Mouse (Mus musculus) brown adipose tissue, adult 24 weeks (tissue): Measurements from ENCODE around the gene Gvin1. TPM values are rescaled to one million over a fixed set of nuclear protein-coding genes. Genes with fewer than 3 reads are reported as not detected.
"Not testable (repeated sequence)": the region's sequence is repeated elsewhere in the genome, so short reads cannot be mapped to it uniquely, and the experiment has no call there.

Experiments
- H3K27ac ChIP-seq: fragments of 200-500 bp; replicated peaks from 2 replicates; pipeline ENCODE4 v1.5.1; 2012; ENCODE audit warnings: low read depth, mild to moderate bottlenecking, low read length
- H3K4me1 ChIP-seq: fragments of 200-500 bp; 2 replicates; pipeline ENCODE4 v1.6.1; 2012; ENCODE audit warnings: low read length, mixed read lengths; ENCODE audit not compliant: control insufficient read depth, insufficient read depth, insufficient read length
- H3K4me3 ChIP-seq: fragments of 200-500 bp; 2 replicates; pipeline ENCODE4 v1.5.1; 2012; ENCODE audit warnings: low read depth, mild to moderate bottlenecking, low read length, moderate library complexity; ENCODE audit not compliant: insufficient read depth
- polyA plus RNA-seq: library from polyadenylated mRNA; stranded (reverse); fragments of >200 nt; gene quantifications from 2 replicates; pipeline ENCODE4 v1.2.4, GENCODE M21; 2012; ENCODE audit not compliant: missing spikeins, insufficient read depth, insufficient read length

Gene Gvin1
- polyA plus RNA-seq, 1 experiment, result 6.0 TPM

- H3K27ac ChIP-seq, H3K4me1 ChIP-seq, H3K4me3 ChIP-seq: not testable (repeated sequence)
Measured at GRCm38 (mm10) chr7:106141128-106141895, 73.8 kb downstream of the Gvin1 start.

DNA sequence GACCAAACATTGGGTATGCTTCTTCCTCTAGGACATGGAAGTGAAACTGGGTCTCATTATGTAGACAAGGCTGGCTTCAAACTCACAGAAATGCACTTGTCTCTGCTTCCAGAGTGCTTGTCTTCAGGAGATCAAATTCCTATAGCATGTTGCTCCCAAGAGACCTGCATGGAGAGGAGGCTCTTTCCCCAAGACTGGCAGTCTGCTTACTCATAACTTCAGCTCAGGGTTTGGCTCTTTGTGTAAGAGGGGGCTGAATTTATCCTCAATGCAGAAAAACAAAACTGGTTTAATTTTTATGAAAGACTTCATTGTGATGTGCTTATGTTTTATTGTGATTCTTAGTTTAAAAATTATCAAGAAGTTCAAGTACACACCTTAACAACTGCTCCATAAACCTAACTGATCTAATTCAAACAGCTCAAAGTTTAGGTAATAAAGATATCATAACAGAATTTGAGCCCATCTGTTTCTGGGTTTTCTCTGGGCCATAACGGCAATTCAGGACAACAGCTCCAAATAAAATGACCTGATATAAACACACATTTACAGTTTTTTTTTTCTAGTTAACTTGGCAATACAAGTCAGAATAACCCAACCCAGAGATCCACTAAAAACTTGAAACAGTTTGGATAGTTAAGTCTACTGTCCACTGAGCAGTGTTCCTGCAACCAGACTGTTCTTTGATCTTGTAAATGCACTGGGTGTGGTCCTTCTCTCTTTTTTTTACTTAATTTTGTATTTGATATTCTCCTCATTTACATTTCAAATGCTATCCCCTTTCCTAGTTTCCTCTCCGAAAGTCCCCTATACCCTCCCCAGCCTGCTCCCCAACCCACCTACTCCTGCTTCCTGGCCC, 97.8 kb downstream of the Gvin1 start:
- not testable (repeated sequence) for H3K4me3 ChIP-seq, H3K4me1 ChIP-seq, H3K27ac ChIP-seq
